Mouse (Mus musculus) embryonic fibroblast, embryonic 13.5 days (primary cell): Measurements from ENCODE around the gene Gm14406. TPM values are rescaled to one million over a fixed set of nuclear protein-coding genes. Genes with fewer than 3 reads are reported as not detected.
"Not testable (repeated sequence)": the region's sequence is repeated elsewhere in the genome, so short reads cannot be mapped to it uniquely, and the experiment has no call there.

Source experiments
- H3K27ac ChIP-seq: 2 replicates; pipeline ENCODE4 v1.5.1; 2012; ENCODE audit warnings: low read length, control low read depth, inconsistent platforms; ENCODE audit not compliant: insufficient read depth
- H3K4me1 ChIP-seq: 2 replicates; pipeline ENCODE4 v1.6.1; 2011; ENCODE audit warnings: low read length; ENCODE audit not compliant: control insufficient read depth, insufficient read depth
- H3K4me3 ChIP-seq: 2 replicates; pipeline ENCODE4 v1.5.1; 2011; ENCODE audit warnings: mild to moderate bottlenecking, control low read depth, low read length; ENCODE audit not compliant: insufficient read depth
- CTCF ChIP-seq: IDR thresholded peaks from 2 replicates; pipeline ENCODE4 v1.5.1; 2011; ENCODE audit warnings: mild to moderate bottlenecking, control low read depth, low read length, moderate library complexity, borderline replicate concordance; ENCODE audit not compliant: insufficient read depth
- POLR2A ChIP-seq: IDR thresholded peaks from 2 replicates; pipeline ENCODE4 v1.6.1; 2011; ENCODE audit warnings: low read depth, mild to moderate bottlenecking, control low read depth, low read length, moderate library complexity
- polyA plus RNA-seq: library from polyadenylated mRNA; stranded (reverse); fragments of >200 nt; gene quantifications from 2 replicates; pipeline ENCODE4 v1.2.4, GENCODE M21; 2011; ENCODE audit warnings: low read depth; ENCODE audit not compliant: missing spikeins, insufficient read length

Gm14406 gene
- polyA plus RNA-seq: not detected in 2 replicates

GRCm38 (mm10) chr2:177577998-177578397 lies at the start of gene Gm14406:
Gene Gm14406, minus strand, starts transcription at chr2:177578210.
- not testable (repeated sequence) for H3K27ac ChIP-seq, H3K4me3 ChIP-seq, H3K4me1 ChIP-seq

DNA sequence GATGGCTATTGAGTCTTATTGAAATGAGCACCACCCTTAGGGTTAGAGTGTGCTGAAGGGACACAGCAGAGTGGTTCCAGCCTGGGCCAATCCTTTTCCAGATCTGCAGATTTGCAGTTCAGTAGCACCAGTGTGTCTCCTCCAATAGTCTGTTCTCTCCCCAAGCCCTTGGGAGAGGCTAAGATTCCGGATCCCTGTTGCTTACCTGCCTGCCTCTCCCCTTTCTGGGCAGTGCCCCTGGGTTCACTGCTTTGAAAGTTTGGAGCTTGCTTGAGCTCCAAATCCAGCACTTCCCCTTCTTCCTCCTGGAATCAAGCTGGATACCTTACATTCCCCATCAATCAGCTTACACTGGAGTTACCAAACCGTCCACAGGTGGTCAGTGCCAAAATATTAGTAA lies 2.9 kb downstream of the Gm14406 start:
- not testable (repeated sequence) for H3K4me1 ChIP-seq, H3K27ac ChIP-seq, H3K4me3 ChIP-seq

GRCm38 (mm10) chr2:177559365-177559764 lies 18.6 kb downstream of the Gm14406 start:
- H3K4me3 ChIP-seq, H3K4me1 ChIP-seq, H3K27ac ChIP-seq: not testable (repeated sequence)

DNA sequence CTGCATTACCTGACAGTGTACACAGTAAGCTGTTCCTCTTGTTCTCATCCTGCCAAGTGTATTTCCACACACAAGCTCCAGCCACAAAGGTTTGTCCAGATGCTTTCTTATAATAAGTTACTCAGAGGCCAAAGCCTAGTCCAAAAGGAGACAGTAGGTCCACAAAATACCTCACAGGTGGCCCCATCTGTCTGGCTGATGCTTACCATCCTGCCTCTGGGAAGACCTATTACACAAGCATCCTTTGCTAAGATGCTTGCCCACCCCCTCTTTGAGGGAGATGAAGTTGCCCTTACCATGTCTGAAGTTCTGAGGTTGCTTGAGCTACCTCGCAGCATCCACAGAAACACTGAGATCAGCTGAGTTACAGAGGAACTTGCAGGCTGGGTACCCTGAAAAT lies 22.7 kb downstream of the Gm14406 start:
- H3K4me1 ChIP-seq, H3K4me3 ChIP-seq, H3K27ac ChIP-seq: not testable (repeated sequence)

- H3K4me1 ChIP-seq, H3K4me3 ChIP-seq, H3K27ac ChIP-seq: not testable (repeated sequence)
Observed at GRCm38 (mm10) chr2:177537717-177538116, 40.3 kb downstream of the Gm14406 start.

- not testable (repeated sequence) for H3K4me3 ChIP-seq, H3K27ac ChIP-seq, H3K4me1 ChIP-seq
Observed at GRCm38 (mm10) chr2:177537141-177537540, 40.9 kb downstream of the Gm14406 start.

DNA sequence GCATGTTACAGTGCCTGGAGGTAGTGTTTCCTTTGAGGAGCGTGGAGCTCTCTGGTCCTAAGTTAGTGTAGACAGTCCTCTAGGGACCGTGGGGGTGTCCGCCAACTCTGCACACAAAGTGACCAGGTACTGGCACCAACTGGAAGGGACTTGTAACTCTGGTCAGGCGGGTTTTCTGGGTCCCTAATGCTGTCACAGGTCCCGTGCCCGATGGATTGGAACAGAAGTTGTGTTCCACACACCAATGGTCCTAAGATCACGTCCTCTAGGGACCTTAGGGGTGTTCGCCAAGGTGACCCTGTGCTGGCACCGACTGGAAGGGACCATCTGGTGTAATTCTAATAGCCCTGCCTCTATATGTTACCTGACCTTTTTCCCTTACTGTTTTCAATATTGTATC lies 42.1 kb downstream of the Gm14406 start:
- Histone ChIP-seq H3K4me3 (no peak overlapping the region), H3K27ac (no peak overlapping the region), H3K4me1 (no peaks in the 10 kb centered on the region)
- TF ChIP-seq CTCF (no peak), POLR2A (no peak)

GRCm38 (mm10) chr2:177524171-177524570 lies 53.8 kb downstream of the Gm14406 start:
- not testable (repeated sequence) for H3K27ac ChIP-seq, H3K4me1 ChIP-seq

GRCm38 (mm10) chr2:177523674-177524073 lies 54.3 kb downstream of the Gm14406 start:
- not testable (repeated sequence) for H3K27ac ChIP-seq, H3K4me1 ChIP-seq, H3K4me3 ChIP-seq

More at GRCm38 (mm10) chr2:177524171-177524570, 53.8 kb downstream of the Gm14406 start:
- not testable (repeated sequence) for H3K4me3 ChIP-seq

DNA sequence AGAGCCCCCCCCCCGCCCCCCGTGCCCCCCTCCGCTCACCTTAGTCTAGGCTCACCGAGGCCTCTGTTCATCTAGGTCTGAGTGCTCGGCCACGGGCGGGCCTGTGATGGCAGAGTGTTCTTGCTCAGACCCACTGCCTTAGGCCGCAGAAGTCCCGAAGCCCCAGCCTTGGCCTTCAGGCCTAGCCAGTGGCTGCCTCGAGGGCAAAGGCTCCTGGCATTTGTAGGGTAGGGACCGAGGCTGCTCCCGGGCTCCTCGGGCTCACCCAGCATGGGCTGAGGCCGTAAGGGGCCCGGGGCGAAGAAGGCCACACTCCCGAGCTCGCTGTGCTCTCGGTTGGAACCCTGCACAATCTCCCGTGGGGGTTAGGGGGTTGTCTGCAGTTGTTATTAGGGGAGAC lies 54.9 kb downstream of the Gm14406 start:
- H3K4me1 ChIP-seq: no peaks in the 10 kb centered on the region
- TF ChIP-seq CTCF (no peak), POLR2A (no peak)
- no peak overlapping the region for H3K27ac ChIP-seq
- no peak overlapping the region for H3K4me3 ChIP-seq

DNA sequence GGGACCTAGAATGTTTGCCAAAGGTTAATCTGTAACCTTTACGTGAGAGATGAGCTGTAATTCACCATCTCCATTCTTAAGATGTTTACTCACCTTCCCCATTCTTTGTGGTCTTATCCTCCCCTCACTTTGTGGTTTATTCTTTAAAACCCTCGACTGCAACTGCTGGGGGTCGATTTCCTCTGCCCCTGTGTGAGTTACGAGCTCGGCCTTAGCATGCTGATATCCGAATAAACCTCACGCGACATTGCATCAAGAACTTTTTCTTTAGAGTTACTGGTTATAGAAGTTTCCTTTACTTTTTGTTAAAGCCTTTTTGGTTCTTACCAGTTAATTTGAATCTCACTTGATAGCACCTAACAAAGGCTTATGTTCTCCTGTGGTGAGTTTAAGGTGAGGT lies 58.0 kb downstream of the Gm14406 start:
- H3K4me1 ChIP-seq: no peaks in the 10 kb centered on the region
- H3K27ac ChIP-seq: no peak overlapping the region
- no peak overlapping the region for H3K4me3 ChIP-seq
- no peak for TF ChIP-seq POLR2A
- TF ChIP-seq CTCF: no peak

Other genes with a start within 250 kb of the Gm14406 start
- gene Gm14418, start 179.9 kb downstream of the Gm14406 start, polyA plus RNA-seq: 5.1 and 7.5 TPM in 2 replicates
- gene Zfp970, start 113.5 kb downstream of the Gm14406 start, polyA plus RNA-seq: 18.9 and 22.5 TPM in 2 replicates
- 10.0 and 11.1 TPM in 2 replicates for gene Gm14403, start 80.0 kb downstream of the Gm14406 start, polyA plus RNA-seq
- gene Gm14322, start 181.1 kb upstream of the Gm14406 start, polyA plus RNA-seq: 4.3 and 5.5 TPM in 2 replicates